Mouse (Mus musculus) erythroblast, embryonic 14.5 days (primary cell): Measurements from ENCODE around the gene Grip1.

Experiments
- GATA1 ChIP-seq: IDR thresholded peaks from 2 replicates; pipeline ENCODE4 v1.6.1; 2012; ENCODE audit warnings: low read length, inconsistent platforms, mixed read lengths
- TAL1 ChIP-seq: IDR thresholded peaks from 3 replicates; pipeline ENCODE4 v1.6.1; 2012; ENCODE audit warnings: low read length, inconsistent platforms, mixed read lengths

DNA sequence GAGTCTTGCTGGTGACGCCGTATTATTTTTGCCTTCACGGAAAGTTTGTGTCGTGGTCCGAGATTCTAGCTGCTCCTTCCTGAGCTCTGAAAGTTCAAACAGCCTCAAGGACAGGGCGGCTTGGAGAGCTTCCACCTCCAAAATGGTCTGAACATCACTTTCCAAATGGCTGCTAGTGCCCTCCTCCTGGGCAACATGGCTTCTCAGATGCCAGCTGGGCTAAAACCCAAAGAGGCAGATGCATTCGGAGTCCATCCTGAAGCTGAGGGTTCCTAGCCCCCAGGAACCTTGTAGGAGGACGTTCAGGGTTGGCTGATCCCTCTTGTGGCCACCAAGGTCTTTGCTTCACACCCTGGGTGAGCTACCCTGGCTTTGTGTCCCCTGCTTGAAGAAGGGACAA, 577.7 kb downstream of the Grip1 start:
- TF ChIP-seq TAL1 (no peak), GATA1 (no peak)
